Mouse (Mus musculus) embryonic facial prominence, embryonic 15.5 days (tissue): ENCODE data around the gene Plcd1. TPM values are rescaled to one million over a fixed set of nuclear protein-coding genes. Genes with fewer than 3 reads are reported as not detected.

Experiments
- ATAC-seq: fragments of 200-750 bp; cut with Nextera tagmentation; 2 replicates; pipeline ENCODE4 v1.8.0; 2017; ENCODE audit warnings: low read depth, moderate TSS enrichment; ENCODE audit not compliant: insufficient number of reproducible peaks, low FRiP score, low TSS enrichment
- H3K27ac ChIP-seq: fragments of 300-500 bp; sonication (generic); replicated peaks from 2 replicates; pipeline ENCODE4 v1.5.1; 2015; ENCODE audit warnings: mild to moderate bottlenecking, inconsistent platforms
- H3K27me3 ChIP-seq: fragments of 300-500 bp; sonication (generic); 2 replicates; pipeline ENCODE4 v1.6.1; 2015; ENCODE audit warnings: inconsistent platforms
- H3K36me3 ChIP-seq: fragments of 300-500 bp; sonication (generic); 2 replicates; pipeline ENCODE4 v1.6.1; 2015; ENCODE audit warnings: mild to moderate bottlenecking, inconsistent platforms
- H3K4me1 ChIP-seq: fragments of 300-500 bp; sonication (generic); 2 replicates; pipeline ENCODE4 v1.6.1; 2015; ENCODE audit warnings: inconsistent platforms
- H3K4me2 ChIP-seq: fragments of 300-500 bp; sonication (generic); replicated peaks from 2 replicates; pipeline ENCODE4 v1.6.1; 2015; ENCODE audit warnings: mild to moderate bottlenecking, inconsistent platforms
- H3K4me3 ChIP-seq: fragments of 300-500 bp; sonication (generic); replicated peaks from 2 replicates; pipeline ENCODE4 v1.5.1; 2015; ENCODE audit warnings: mild to moderate bottlenecking, inconsistent platforms
- H3K9ac ChIP-seq: fragments of 300-500 bp; sonication (generic); 2 replicates; pipeline ENCODE4 v1.6.1; 2015; ENCODE audit warnings: inconsistent platforms
- H3K9me3 ChIP-seq: fragments of 300-500 bp; sonication (generic); replicated peaks from 2 replicates; pipeline ENCODE4 v1.6.1; 2016; ENCODE audit warnings: inconsistent platforms
- WGBS: fragments of 180-500 bp; shearing (Covaris S2); methylation state at CpG from one replicate; pipeline ENCODE4 v1.1.7; 2015; 5-methylcytosine and 5-hydroxymethylcytosine counted together
- polyA plus RNA-seq: library from polyadenylated mRNA; unstranded; fragments of >200 nt; fragmentation: Nextera tagmentation; extraction: Ambion mirVana; gene quantifications from 2 replicates; pipeline ENCODE4 v1.2.1, GENCODE M21; 2015

The Plcd1 gene
- polyA plus RNA-seq, 1 experiment from 2014 or later: 49.1 TPM

GRCm38 (mm10) chr9:119071786-119072185 lies 21.5 kb downstream of the Plcd1 start:
- 84% methylated on average over 9 of the region's 9 CpGs for WGBS
- H3K27me3 ChIP-seq: no peaks in the 10 kb centered on the region
- no peak overlapping the region for H3K9ac ChIP-seq
- H3K27ac ChIP-seq: no peak overlapping the region
- H3K4me3 ChIP-seq: no peak overlapping the region
- H3K4me2 ChIP-seq: no peak overlapping the region
- peaks cover 9% of the 10 kb centered on the region; the same call in 1 of the 2 replicates for H3K4me1 ChIP-seq
- H3K9me3 ChIP-seq: no peaks in the 10 kb centered on the region
- H3K36me3 ChIP-seq: peaks cover 47% of the 10 kb centered on the region
- no peak for ATAC-seq

- H3K9me3 ChIP-seq: no peaks in the 10 kb centered on the region
- peaks cover 9% of the 10 kb centered on the region; the same call in 1 of the 2 replicates for H3K4me1 ChIP-seq
- H3K4me2 ChIP-seq: no peak overlapping the region
- H3K4me3 ChIP-seq: no peak overlapping the region
- no peak overlapping the region for H3K9ac ChIP-seq
- 80% methylated on average over 13 of the region's 13 CpGs for WGBS
- H3K27me3 ChIP-seq: no peaks in the 10 kb centered on the region
- no peak overlapping the region for H3K27ac ChIP-seq
- peaks cover 35% of the 10 kb centered on the region for H3K36me3 ChIP-seq
- no peak for ATAC-seq
These were observed 23.0 kb downstream of the Plcd1 start for GRCm38 (mm10) chr9:119070173-119070825.

- H3K4me2 ChIP-seq: no peak overlapping the region
- peaks cover 12% of the 10 kb centered on the region for H3K4me1 ChIP-seq
- H3K27me3 ChIP-seq: no peaks in the 10 kb centered on the region
- H3K36me3 ChIP-seq: peaks cover 17% of the 10 kb centered on the region
- no peak overlapping the region for H3K27ac ChIP-seq
- 81% methylated on average over 11 of the region's 11 CpGs for WGBS
- H3K9me3 ChIP-seq: no peaks in the 10 kb centered on the region
- ATAC-seq: no peak
- H3K9ac ChIP-seq: no peak overlapping the region
- no peak overlapping the region for H3K4me3 ChIP-seq
These were observed 25.0 kb downstream of the Plcd1 start for GRCm38 (mm10) chr9:119068266-119068665.

- Histone ChIP-seq H3K27ac (no peak overlapping the region), H3K4me3 (no peak overlapping the region), H3K9me3 (no peaks in the 10 kb centered on the region), H3K4me2 (no peak overlapping the region), H3K27me3 (no peaks in the 10 kb centered on the region), H3K9ac (no peak overlapping the region), H3K36me3 (peaks cover 13% of the 10 kb centered on the region), H3K4me1 (peaks cover 19% of the 10 kb centered on the region)
- 5% methylated on average over 6 of the region's 6 CpGs for WGBS
- ATAC-seq: no peak; the same call in 1 of the 2 replicates
These were observed 25.7 kb downstream of the Plcd1 start for GRCm38 (mm10) chr9:119067601-119068000.

- WGBS: 72% methylated on average over 4 of the region's 4 CpGs
These were observed 29.0 kb downstream of the Plcd1 start for GRCm38 (mm10) chr9:119064296-119064695.

GRCm38 (mm10) chr9:119063036-119063644 lies 30.2 kb downstream of the Plcd1 start:
- no peak overlapping the region for H3K4me2 ChIP-seq
- H3K27ac ChIP-seq: no peak overlapping the region
- no peak for ATAC-seq
- WGBS: 27% methylated on average over 19 of the region's 19 CpGs
- no peak overlapping the region for H3K4me3 ChIP-seq
- no peaks in the 10 kb centered on the region for H3K9me3 ChIP-seq
- H3K36me3 ChIP-seq: no peaks in the 10 kb centered on the region
- H3K9ac ChIP-seq: no peak overlapping the region
- H3K4me1 ChIP-seq: peaks cover 20% of the 10 kb centered on the region
- no peaks in the 10 kb centered on the region for H3K27me3 ChIP-seq

More at GRCm38 (mm10) chr9:119064296-119064695, 29.0 kb downstream of the Plcd1 start:
- Histone ChIP-seq H3K4me3 (no peak overlapping the region), H3K9me3 (no peaks in the 10 kb centered on the region), H3K4me1 (peaks cover 21% of the 10 kb centered on the region), H3K27ac (no peak overlapping the region), H3K9ac (no peak overlapping the region), H3K4me2 (no peak overlapping the region), H3K36me3 (no peaks in the 10 kb centered on the region), H3K27me3 (no peaks in the 10 kb centered on the region)
- no peak for ATAC-seq

GRCm38 (mm10) chr9:119060701-119061100 lies 32.6 kb downstream of the Plcd1 start:
- Histone ChIP-seq H3K4me3 (no peak overlapping the region), H3K4me2 (no peak overlapping the region), H3K27ac (no peak overlapping the region), H3K9me3 (no peaks in the 10 kb centered on the region), H3K9ac (no peak overlapping the region), H3K27me3 (no peaks in the 10 kb centered on the region), H3K36me3 (no peaks in the 10 kb centered on the region), H3K4me1 (peaks cover 12% of the 10 kb centered on the region)
- ATAC-seq: no peak
- WGBS: 87% methylated on average over 10 of the region's 10 CpGs

GRCm38 (mm10) chr9:119058245-119058644 lies 35.1 kb downstream of the Plcd1 start:
- ATAC-seq: no peak
- Histone ChIP-seq H3K4me1 (peaks cover 15% of the 10 kb centered on the region), H3K9ac (no peak overlapping the region), H3K27me3 (no peaks in the 10 kb centered on the region), H3K36me3 (no peaks in the 10 kb centered on the region), H3K27ac (no peak overlapping the region), H3K4me3 (no peak overlapping the region), H3K4me2 (no peak overlapping the region), H3K9me3 (no peaks in the 10 kb centered on the region)
- 79% methylated on average over 7 of the region's 7 CpGs for WGBS

- 79% methylated on average over 4 of the region's 4 CpGs for WGBS
- Histone ChIP-seq H3K36me3 (no peaks in the 10 kb centered on the region), H3K27ac (no peak overlapping the region), H3K4me2 (no peak overlapping the region), H3K9me3 (no peaks in the 10 kb centered on the region), H3K9ac (no peak overlapping the region), H3K4me1 (peaks cover 22% of the 10 kb centered on the region), H3K4me3 (no peak overlapping the region), H3K27me3 (no peaks in the 10 kb centered on the region)
- ATAC-seq: no peak
These were observed 38.0 kb downstream of the Plcd1 start for GRCm38 (mm10) chr9:119055336-119055735.

GRCm38 (mm10) chr9:119053964-119054576 lies 39.2 kb downstream of the Plcd1 start:
- Histone ChIP-seq H3K36me3 (no peaks in the 10 kb centered on the region), H3K4me2 (peak overlapping the region; percentile 73; the same call in 1 of the 2 replicates)

GRCm38 (mm10) chr9:119052154-119052944 lies 41.0 kb downstream of the Plcd1 start, which contains the start of gene Vill:
Vill (plus strand) TSS chr9:119052778.
- H3K27me3 ChIP-seq: no peaks in the 10 kb centered on the region
- no peaks in the 10 kb centered on the region for H3K36me3 ChIP-seq
- peak within 1 kb of the TSS; percentile 16; the same call in 1 of the 2 replicates for H3K9ac ChIP-seq
- H3K9me3 ChIP-seq: no peaks in the 10 kb centered on the region
- H3K4me1 ChIP-seq: peaks cover 28% of the 10 kb centered on the region
- peak within 1 kb of the TSS; percentile 73 for H3K4me2 ChIP-seq
- WGBS: 15% methylated on average over 22 of the region's 22 CpGs
- ATAC-seq: peak; percentile 85
- peak within 1 kb of the TSS; percentile 28 for H3K27ac ChIP-seq
- H3K4me3 ChIP-seq: peak within 1 kb of the TSS; percentile 43

More at GRCm38 (mm10) chr9:119053964-119054576, 39.2 kb downstream of the Plcd1 start:
- 78% methylated on average over 9 of the region's 9 CpGs for whole genome bisulfite sequencing
- no peaks in the 10 kb centered on the region for H3K27me3 ChIP-seq
- H3K4me3 ChIP-seq: no peak overlapping the region
- H3K9me3 ChIP-seq: no peaks in the 10 kb centered on the region
- H3K9ac ChIP-seq: no peak overlapping the region
- no peak for ATAC-seq
- H3K27ac ChIP-seq: no peak overlapping the region
- H3K4me1 ChIP-seq: peaks cover 22% of the 10 kb centered on the region
